Mouse (Mus musculus) spleen, postnatal 10 days (tissue): ENCODE results near the gene Sectm1b.

ENCODE experiments used
- DNase-seq, 2 experiments: peaks; one replicate each; pipeline ENCODE4 v3.0.0; 2021 to 2022; ENCODE audit warnings: low spot score in 2 of 2

Sectm1b gene

GRCm38 (mm10) chr11:121027259-121027658 is 36.1 kb downstream of the Sectm1b start:
- no peak for DNase-seq

GRCm38 (mm10) chr11:121024163-121024562 is 39.2 kb downstream of the Sectm1b start:
- DNase-seq: no peak

GRCm38 (mm10) chr11:121019501-121019900 is 43.9 kb downstream of the Sectm1b start:
- no peak for DNase-seq

- peak; percentile 33 to 71 for DNase-seq
These were observed 45.7 kb downstream of the Sectm1b start for GRCm38 (mm10) chr11:121017703-121018102.

- DNase-seq: no peak
These were observed 47.9 kb downstream of the Sectm1b start for GRCm38 (mm10) chr11:121015472-121015871.

- DNase-seq: no peak
These were observed 48.5 kb downstream of the Sectm1b start for GRCm38 (mm10) chr11:121014896-121015300.

- no peak for DNase-seq
These were observed 49.7 kb downstream of the Sectm1b start for GRCm38 (mm10) chr11:121013656-121014055.

GRCm38 (mm10) chr11:121010044-121010755 is 53.2 kb downstream of the Sectm1b start:
- DNase-seq: no peak

GRCm38 (mm10) chr11:121006184-121006583 is 57.2 kb downstream of the Sectm1b start:
- no peak for DNase-seq

- no peak for DNase-seq
These were observed 59.1 kb downstream of the Sectm1b start for GRCm38 (mm10) chr11:121004281-121004680.
